Mouse (Mus musculus) MEL (cell line): ENCODE results near the gene Hgd. TPM values are rescaled to one million over a fixed set of nuclear protein-coding genes. Genes with fewer than 3 reads are reported as not detected.
A peak's percentile ranks its signal among the peaks of the same experiment; 100 is the strongest.

ENCODE experiments used
- DNase-seq: peaks from one replicate; pipeline ENCODE4 v3.0.0; 2011; ENCODE audit warnings: low read depth, low spot score
- H3K27ac ChIP-seq: 2 replicates; pipeline ENCODE4 v1.5.1; 2012; ENCODE audit warnings: low read depth, mild to moderate bottlenecking, control low read depth, low read length, moderate library complexity; ENCODE audit not compliant: control insufficient read depth
- H3K27me3 ChIP-seq, 2 experiments: fragments of 150-350 bp in 1 of 2; sonication (generic) in 1 of 2; 2 replicates each; pipeline ENCODE4 v1.6.1; 2012; ENCODE audit warnings: low read length in 2 of 2, mild to moderate bottlenecking in 2 of 2, improper control_type of control experiment in 1 of 2, moderate library complexity in 1 of 2; ENCODE audit not compliant: insufficient read depth in 2 of 2, control insufficient read depth in 1 of 2
- H3K36me3 ChIP-seq, 2 experiments: 2 replicates each; pipeline ENCODE4 v1.6.1; 2012 to 2014; ENCODE audit warnings: low read length in 2 of 2, improper control_type of control experiment in 1 of 2, inconsistent platforms in 1 of 2, mild to moderate bottlenecking in 1 of 2; ENCODE audit not compliant: insufficient read depth in 2 of 2, control insufficient read depth in 1 of 2
- H3K4me1 ChIP-seq, 2 experiments: fragments of 150-350 bp in 1 of 2; sonication (generic) in 1 of 2; 2 replicates each; pipeline ENCODE4 v1.6.1; 2012; ENCODE audit warnings: low read length in 2 of 2, improper control_type of control experiment in 1 of 2, mild to moderate bottlenecking in 1 of 2; ENCODE audit not compliant: insufficient read depth in 2 of 2, control insufficient read depth in 1 of 2
- H3K4me3 ChIP-seq, 2 experiments: fragments of 150-350 bp in 1 of 2; sonication (generic) in 1 of 2; 2 replicates each; pipeline ENCODE4 v1.5.1; 2012; ENCODE audit warnings: low read depth in 2 of 2, low read length in 2 of 2, mild to moderate bottlenecking in 2 of 2, moderate library complexity in 2 of 2, control low read depth in 1 of 2, improper control_type of control experiment in 1 of 2; ENCODE audit not compliant: control insufficient read depth in 1 of 2, insufficient read depth in 1 of 2
- H3K79me2 ChIP-seq: 2 replicates; pipeline ENCODE4 v1.6.1; 2012; ENCODE audit warnings: mild to moderate bottlenecking, low read length, moderate library complexity; ENCODE audit not compliant: control insufficient read depth, poor library complexity, insufficient read depth
- H3K9ac ChIP-seq: 2 replicates; pipeline ENCODE4 v1.6.1; 2012; ENCODE audit warnings: low read depth, mild to moderate bottlenecking, control low read depth, low read length, moderate library complexity; ENCODE audit not compliant: control insufficient read depth, poor library complexity, severe bottlenecking
- H3K9me3 ChIP-seq: fragments of 150-350 bp; sonication (generic); replicated peaks from 2 replicates; pipeline ENCODE4 v1.6.1; 2012; ENCODE audit warnings: mild to moderate bottlenecking, low read length, improper control_type of control experiment, moderate library complexity; ENCODE audit not compliant: insufficient read depth
- BHLHE40 ChIP-seq: IDR thresholded peaks from 2 replicates; pipeline ENCODE4 v1.6.1; 2012; ENCODE audit warnings: low read depth, mild to moderate bottlenecking, inconsistent platforms, low read length, improper control_type of control experiment, borderline replicate concordance
- CTCF ChIP-seq, 3 experiments: IDR thresholded peaks in 2 of 3; conservative IDR thresholded peaks in 1 of 3; 2 replicates each; pipeline ENCODE4 v1.5.1; 2011 to 2012; ENCODE audit warnings: low read length in 3 of 3, low read depth in 2 of 3, mild to moderate bottlenecking in 2 of 3, improper control_type of control experiment in 1 of 3, inconsistent platforms in 1 of 3, mixed read lengths in 1 of 3, moderate library complexity in 1 of 3; ENCODE audit not compliant: control insufficient read depth in 1 of 3, insufficient read depth in 1 of 3, poor library complexity in 1 of 3, severe bottlenecking in 1 of 3
- E2F4 ChIP-seq: IDR thresholded peaks from 2 replicates; pipeline ENCODE4 v1.6.1; 2011; ENCODE audit warnings: low read depth, low read length, improper control_type of control experiment, borderline replicate concordance
- ELF1 ChIP-seq: IDR thresholded peaks from 2 replicates; pipeline ENCODE4 v1.6.1; 2014; ENCODE audit warnings: low read depth, mild to moderate bottlenecking, inconsistent platforms, low read length, improper control_type of control experiment, moderate library complexity
- ETS1 ChIP-seq: IDR thresholded peaks from 2 replicates; pipeline ENCODE4 v1.6.1; 2012; ENCODE audit warnings: low read depth, mild to moderate bottlenecking, inconsistent platforms, low read length, improper control_type of control experiment, moderate library complexity
- GABPA ChIP-seq: IDR thresholded peaks from 2 replicates; pipeline ENCODE4 v1.6.1; 2012; ENCODE audit warnings: low read depth, mild to moderate bottlenecking, inconsistent platforms, low read length, improper control_type of control experiment, moderate library complexity
- GATA1 ChIP-seq: IDR thresholded peaks from 2 replicates; pipeline ENCODE4 v1.6.1; 2011; ENCODE audit warnings: low read depth, low read length, improper control_type of control experiment
- HCFC1 ChIP-seq: IDR thresholded peaks from 2 replicates; pipeline ENCODE4 v1.6.1; 2012; ENCODE audit warnings: low read depth, mild to moderate bottlenecking, inconsistent platforms, low read length, improper control_type of control experiment, moderate library complexity
- MAFK ChIP-seq: IDR thresholded peaks from 2 replicates; pipeline ENCODE4 v1.6.1; 2011; ENCODE audit warnings: low read depth, mild to moderate bottlenecking, low read length, improper control_type of control experiment, borderline replicate concordance
- MAX ChIP-seq: IDR thresholded peaks from 2 replicates; pipeline ENCODE4 v1.6.1; 2011; ENCODE audit warnings: low read length, improper control_type of control experiment
- MAZ ChIP-seq: IDR thresholded peaks from 2 replicates; pipeline ENCODE4 v1.6.1; 2012; ENCODE audit warnings: low read depth, mild to moderate bottlenecking, inconsistent platforms, low read length, improper control_type of control experiment
- MEF2A ChIP-seq: IDR thresholded peaks from 2 replicates; pipeline ENCODE4 v1.6.1; 2014; ENCODE audit warnings: low read depth, mild to moderate bottlenecking, inconsistent platforms, low read length, improper control_type of control experiment; ENCODE audit not compliant: poor library complexity, insufficient replicate concordance, severe bottlenecking; ENCODE audit errors: extremely low read depth
- MYB ChIP-seq: IDR thresholded peaks from 2 replicates; pipeline ENCODE4 v1.6.1; 2011; ENCODE audit warnings: mild to moderate bottlenecking, low read depth, low read length, improper control_type of control experiment
- MYC ChIP-seq: IDR thresholded peaks from 2 replicates; pipeline ENCODE4 v1.6.1; 2011; ENCODE audit warnings: low read depth, mild to moderate bottlenecking, low read length, improper control_type of control experiment, moderate library complexity
- NELFE ChIP-seq: IDR thresholded peaks from 2 replicates; pipeline ENCODE4 v1.6.1; 2011; ENCODE audit warnings: low read depth, low read length, improper control_type of control experiment
- POLR2A ChIP-seq, 2 experiments: IDR thresholded peaks; 2 replicates each; pipeline ENCODE4 v1.6.1; 2011 to 2012; ENCODE audit warnings: low read length in 2 of 2, mild to moderate bottlenecking in 2 of 2, control low read depth in 1 of 2, improper control_type of control experiment in 1 of 2, low read depth in 1 of 2, moderate library complexity in 1 of 2; ENCODE audit not compliant: control insufficient read depth in 1 of 2, insufficient read depth in 1 of 2, poor library complexity in 1 of 2
- RAD21 ChIP-seq: IDR thresholded peaks from 2 replicates; pipeline ENCODE4 v1.6.1; 2011; ENCODE audit warnings: mild to moderate bottlenecking, low read depth, low read length, improper control_type of control experiment
- RCOR1 ChIP-seq: IDR thresholded peaks from 2 replicates; pipeline ENCODE4 v1.6.1; 2012; ENCODE audit warnings: low read depth, mild to moderate bottlenecking, inconsistent platforms, low read length, improper control_type of control experiment
- SIN3A ChIP-seq: IDR thresholded peaks from 2 replicates; pipeline ENCODE4 v1.6.1; 2012; ENCODE audit warnings: low read length, improper control_type of control experiment, inconsistent platforms
- SMC3 ChIP-seq: IDR thresholded peaks from 2 replicates; pipeline ENCODE4 v1.6.1; 2011; ENCODE audit warnings: low read depth, low read length, improper control_type of control experiment
- TBP ChIP-seq: IDR thresholded peaks from 2 replicates; pipeline ENCODE4 v1.8.0; 2011; ENCODE audit warnings: low read depth, low read length, improper control_type of control experiment
- USF1 ChIP-seq: IDR thresholded peaks from 2 replicates; pipeline ENCODE4 v1.6.1; 2014; ENCODE audit warnings: low read depth, mild to moderate bottlenecking, inconsistent platforms, low read length, improper control_type of control experiment, moderate library complexity
- USF2 ChIP-seq, 2 experiments: IDR thresholded peaks; 2 replicates each; pipeline ENCODE4 v1.6.1; 2011 to 2012; ENCODE audit warnings: improper control_type of control experiment in 2 of 2, low read length in 2 of 2, borderline replicate concordance in 1 of 2, inconsistent platforms in 1 of 2, low read depth in 1 of 2, mild to moderate bottlenecking in 1 of 2; ENCODE audit not compliant: insufficient read depth in 1 of 2
- ZKSCAN1 ChIP-seq: IDR thresholded peaks from 2 replicates; pipeline ENCODE4 v1.6.1; 2012; ENCODE audit warnings: low read depth, mild to moderate bottlenecking, inconsistent platforms, low read length, improper control_type of control experiment, moderate library complexity
- ZMIZ1 ChIP-seq: IDR thresholded peaks from 2 replicates; pipeline ENCODE4 v1.6.1; 2012; ENCODE audit warnings: low read depth, mild to moderate bottlenecking, inconsistent platforms, low read length, improper control_type of control experiment, moderate library complexity
- ZNF384 ChIP-seq: IDR thresholded peaks from 2 replicates; pipeline ENCODE4 v1.6.1; 2012; ENCODE audit warnings: low read depth, mild to moderate bottlenecking, inconsistent platforms, low read length, improper control_type of control experiment
- polyA plus RNA-seq, 2 experiments: library from polyadenylated mRNA; stranded (reverse) in 1 of 2; unstranded in 1 of 2; fragments of >175 nt in 1 of 2; fragments of >200 nt in 1 of 2; gene quantifications; 2 replicates each; pipeline versions ENCODE4 v1.2.1 to v1.2.4; 2012; ENCODE audit warnings: low replicate concordance in 2 of 2, low read depth in 1 of 2; ENCODE audit not compliant: insufficient read length in 2 of 2, insufficient read depth in 1 of 2, missing spikeins in 1 of 2
- total RNA-seq: library from RNA; depleted of rRNA; stranded (reverse); fragments of 300-350 nt; gene quantifications from 2 replicates; pipeline ENCODE4 v1.2.3, GENCODE M21; 2012

The Hgd gene
- total and polyA plus RNA-seq, 3 experiments = not detected

DNA sequence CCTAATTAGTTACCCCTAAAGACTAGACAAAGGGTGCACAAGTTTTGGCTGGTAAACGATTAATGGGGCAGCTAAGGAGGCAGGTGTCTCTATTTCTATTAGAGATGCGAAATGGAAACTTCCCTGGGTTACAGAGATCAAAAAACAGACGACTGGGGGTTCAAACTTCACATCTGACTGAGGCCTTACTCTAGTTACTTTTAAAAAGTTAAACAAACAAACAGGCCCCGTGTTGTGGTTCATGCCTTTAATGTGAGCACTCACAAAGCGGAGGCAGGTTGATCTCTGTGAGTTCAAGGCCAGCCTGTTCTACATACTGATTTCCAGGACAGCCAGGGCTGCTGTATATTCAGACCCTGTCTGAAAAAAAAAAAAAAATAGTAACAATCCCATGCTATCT is 72.7 kb downstream of the Hgd start (continued):
- TF ChIP-seq SMC3 (no peak), MYC (no peak)

DNA sequence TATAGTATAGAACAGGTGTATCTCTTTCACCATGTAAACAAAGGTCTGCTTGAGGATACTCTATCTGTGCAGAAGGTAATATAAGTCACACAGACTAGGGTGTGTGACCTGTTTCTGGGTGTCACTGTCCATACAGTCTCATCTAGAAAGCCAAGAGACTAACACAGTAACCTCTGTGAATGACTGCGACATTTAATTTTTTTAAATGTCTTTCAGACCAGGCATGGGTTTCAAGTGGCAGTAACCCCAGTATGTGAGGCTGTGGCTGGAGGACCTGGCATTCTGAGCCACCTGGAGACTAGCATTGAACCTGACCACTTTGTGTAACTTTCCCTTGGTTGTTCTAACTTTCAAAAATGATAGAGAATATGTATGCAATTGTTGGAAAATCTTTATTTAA is 73.1 kb downstream of the Hgd start:
- DNase-seq = no peak
- Histone ChIP-seq H3K9ac (peak overlapping the region; percentile 94), H3K4me1 (peaks cover 5 to 9% of the 10 kb centered on the region in 2 experiments; a peak in 3 of 4 replicates), H3K36me3 (peaks cover 4 to 21% of the 10 kb centered on the region in 2 experiments; a peak in 3 of 4 replicates), H3K27ac (no peak overlapping the region), H3K9me3 (no peaks in the 10 kb centered on the region), H3K4me3 (peak overlapping the region; percentile 87 to 100), H3K27me3 (no peaks in the 10 kb centered on the region), H3K79me2 (peaks cover 26% of the 10 kb centered on the region)
- no peak for TF ChIP-seq RCOR1
- no peak for TF ChIP-seq MAX
- TF ChIP-seq HCFC1 = no peak

DNA sequence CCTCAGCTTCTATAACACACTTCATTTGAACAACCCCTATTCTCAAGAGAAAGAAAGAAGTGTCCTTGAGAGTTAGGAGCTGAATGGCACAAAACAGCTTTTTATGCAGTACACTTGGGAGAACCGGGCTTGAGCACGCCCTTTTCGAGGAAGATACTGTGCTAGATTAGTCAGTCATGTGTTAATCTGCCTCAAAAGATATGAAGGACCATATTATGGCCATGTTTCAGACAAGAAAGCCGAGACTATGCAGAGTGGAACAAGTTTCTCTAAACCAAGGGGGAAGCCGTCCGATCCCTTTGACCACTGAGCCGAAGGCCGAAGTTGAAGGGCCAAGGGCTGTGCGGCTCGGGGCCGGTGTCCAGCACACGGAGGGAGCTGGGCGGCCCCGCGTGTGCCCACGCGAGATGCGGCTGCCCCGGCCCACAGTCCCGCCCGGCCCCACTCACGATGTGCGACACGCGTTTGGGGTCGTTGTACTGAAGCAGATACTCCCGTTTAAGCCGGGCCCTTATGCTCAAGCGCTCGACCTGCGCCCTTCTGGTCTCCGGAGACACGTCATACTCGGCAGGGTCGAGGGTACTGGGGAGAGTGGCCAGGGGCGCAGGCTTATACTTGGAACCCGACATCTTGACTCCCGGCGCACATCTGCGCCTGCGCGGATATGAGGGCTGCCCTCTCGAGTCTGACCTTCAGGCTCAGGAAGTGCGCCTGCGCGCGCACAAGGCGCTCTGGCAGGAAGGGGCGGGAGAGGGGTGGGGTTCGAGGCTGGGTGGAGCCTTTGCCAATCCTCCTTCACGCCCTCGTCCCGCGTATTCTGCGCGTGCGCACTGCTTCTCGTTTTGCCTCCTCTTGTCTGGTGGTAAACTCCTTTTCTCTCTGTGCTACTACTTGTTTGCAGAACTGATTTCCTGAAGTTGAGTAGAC is 74.0 kb downstream of the Hgd start, which contains the start of gene Ndufb4:
Gene Ndufb4, minus strand, starts transcription at position 723 of the 927 bp plus-strand sequence.
- H3K79me2 ChIP-seq = peaks cover 26% of the 10 kb centered on the region
- peaks cover 5 to 9% of the 10 kb centered on the region in 2 experiments; a peak in 3 of 4 replicates for H3K4me1 ChIP-seq
- peak within 1 kb of the TSS; percentile 94 for H3K9ac ChIP-seq
- H3K27ac ChIP-seq = peak within 1 kb of the TSS; percentile 86
- no peaks in the 10 kb centered on the region for H3K9me3 ChIP-seq
- DNase-seq = peak; percentile 98
- no peaks in the 10 kb centered on the region for H3K27me3 ChIP-seq
- H3K4me3 ChIP-seq = peak within 1 kb of the TSS; percentile 87 to 100
- H3K36me3 ChIP-seq = peaks cover 4 to 21% of the 10 kb centered on the region in 2 experiments; a peak in 3 of 4 replicates
- TF ChIP-seq ETS1 = peak; percentile 33; the same call in 1 of the 2 replicates
- peak; percentile 61 for TF ChIP-seq MAX
- TF ChIP-seq USF1 = peak; percentile 62; the same call in 1 of the 2 replicates
- TF ChIP-seq MYC = peak; percentile 81
- TF ChIP-seq USF2 (IDR thresholded peaks at IDR 0.05; ENCODE audit: borderline replicate concordance in 1 of 2, insufficient read depth in 1 of 2, low read depth in 1 of 2, low read length in 2 of 2) = no peak
- TF ChIP-seq CTCF (IDR thresholded peaks at IDR 0.05 in 2 of 3, conservative IDR thresholded peaks at IDR 0.05 in 1 of 3; ENCODE audit: control insufficient read depth in 1 of 3, insufficient read depth in 1 of 3, low read depth in 2 of 3, low read length in 3 of 3, poor library complexity in 1 of 3, severe bottlenecking in 1 of 3) = no peak
- TF ChIP-seq GABPA = no peak
- TF ChIP-seq RCOR1 = no peak
- TF ChIP-seq MYB = no peak
- peak; percentile 58 for TF ChIP-seq SIN3A
- TF ChIP-seq HCFC1 = peak; percentile 86
- TF ChIP-seq POLR2A (IDR thresholded peaks at IDR 0.05; ENCODE audit: control insufficient read depth in 1 of 2, insufficient read depth in 1 of 2, low read depth in 1 of 2, low read length in 2 of 2, poor library complexity in 1 of 2) = peak; percentile 52 to 73; a peak in 3 of 4 replicates
- no peak for TF ChIP-seq SMC3
- no peak for TF ChIP-seq RAD21
- TF ChIP-seq NELFE = peak; percentile 53; the same call in 1 of the 2 replicates
- no peak for TF ChIP-seq MAFK
- TF ChIP-seq ELF1 = peak; percentile 65
- no peak; the same call in 1 of the 2 replicates for TF ChIP-seq ZMIZ1
- no peak for TF ChIP-seq MEF2A
- TF ChIP-seq TBP = peak; percentile 57
- no peak for TF ChIP-seq ZKSCAN1
- no peak for TF ChIP-seq BHLHE40
- no peak for TF ChIP-seq E2F4
- TF ChIP-seq MAZ = no peak
- peak; percentile 55 for TF ChIP-seq GATA1
- no peak for TF ChIP-seq ZNF384
